Mouse (Mus musculus) NIH3T3 (cell line): ENCODE results near the gene Ifnb1.
A peak's percentile ranks its signal among the peaks of the same experiment; 100 is the strongest.
"Not testable (repeated sequence)": the region's sequence is repeated elsewhere in the genome, so short reads cannot be mapped to it uniquely, and the experiment has no call there.

Source experiments
- DNase-seq: peaks from one replicate; pipeline ENCODE4 v3.0.0-alpha.2; 2012; ENCODE audit warnings: low read depth

The Ifnb1 gene

GRCm38 (mm10) chr4:88522674-88523073 is at the start of gene Ifnb1:
TSS of gene Ifnb1 (minus strand) at chr4:88522774.
- DNase-seq: no peak

GRCm38 (mm10) chr4:88571698-88572097 is 49.1 kb upstream of the Ifnb1 start, which contains the start of gene Ifna14:
TSS of gene Ifna14 (minus strand) at chr4:88571798.
- no peak for DNase-seq

GRCm38 (mm10) chr4:88561791-88562190 is 39.2 kb upstream of the Ifnb1 start:
- DNase-seq: no peak

GRCm38 (mm10) chr4:88558145-88558544 is 35.6 kb upstream of the Ifnb1 start, which contains the start of gene Ifna15:
TSS of gene Ifna15 (minus strand) at chr4:88558245.
- DNase-seq: not testable (repeated sequence)

GRCm38 (mm10) chr4:88550161-88550945 is 27.8 kb upstream of the Ifnb1 start:
- peak; percentile 97 for DNase-seq

GRCm38 (mm10) chr4:88547986-88548385 is 25.4 kb upstream of the Ifnb1 start:
- DNase-seq: no peak

- peak; percentile 93 for DNase-seq
These were observed 21.2 kb upstream of the Ifnb1 start for GRCm38 (mm10) chr4:88543649-88544234.

- DNase-seq: peak; percentile 93
These were observed 14.8 kb upstream of the Ifnb1 start for GRCm38 (mm10) chr4:88537328-88537727.

- DNase-seq: peak; percentile 65
These were observed 14.1 kb upstream of the Ifnb1 start for GRCm38 (mm10) chr4:88536640-88537039.

GRCm38 (mm10) chr4:88535742-88536141 is 13.2 kb upstream of the Ifnb1 start:
- DNase-seq: no peak

GRCm38 (mm10) chr4:88534903-88535302 is 12.3 kb upstream of the Ifnb1 start:
- DNase-seq: no peak

- no peak for DNase-seq
These were observed 10.9 kb upstream of the Ifnb1 start for GRCm38 (mm10) chr4:88533499-88533898.

- DNase-seq: peak; percentile 74
These were observed 8.3 kb upstream of the Ifnb1 start for GRCm38 (mm10) chr4:88530892-88531291.

GRCm38 (mm10) chr4:88530271-88530670 is 7.7 kb upstream of the Ifnb1 start:
- peak; percentile 73 for DNase-seq

- no peak for DNase-seq
These were observed 3.9 kb upstream of the Ifnb1 start for GRCm38 (mm10) chr4:88526379-88527049.

- no peak for DNase-seq
These were observed 2.8 kb upstream of the Ifnb1 start for GRCm38 (mm10) chr4:88525393-88525792.

- DNase-seq: peak; percentile 69
These were observed 667 bp upstream of the Ifnb1 start for GRCm38 (mm10) chr4:88523241-88523640.

GRCm38 (mm10) chr4:88517957-88518356 is 4.6 kb downstream of the Ifnb1 start:
- no peak for DNase-seq

GRCm38 (mm10) chr4:88515711-88516211 is 6.8 kb downstream of the Ifnb1 start:
- peak; percentile 83 for DNase-seq

- no peak for DNase-seq
These were observed 7.3 kb downstream of the Ifnb1 start for GRCm38 (mm10) chr4:88515250-88515649.

- peak; percentile 80 for DNase-seq
These were observed 8.2 kb downstream of the Ifnb1 start for GRCm38 (mm10) chr4:88514403-88514802.

GRCm38 (mm10) chr4:88513743-88514142 is 8.8 kb downstream of the Ifnb1 start:
- no peak for DNase-seq

GRCm38 (mm10) chr4:88503753-88504152 is 18.8 kb downstream of the Ifnb1 start:
- peak; percentile 85 for DNase-seq
